Comparison of ENCODE assay signal across 8 mouse cellular contexts in genomic region chr10:81426081-81426671, GRCm38 (mm10). TPM values are rescaled to one million over a fixed set of nuclear protein-coding genes. Genes with fewer than 3 reads are reported as not detected.
DNase-seq lines count a peak whose midpoint lies in the region; ATAC-seq and TF ChIP-seq lines count a peak whose summit lies in the region.

No protein-coding gene starts in this region.

- H3K27ac ChIP-seq in bone marrow macrophage, adult 2 months (ENCODE audit: insufficient read depth, low read depth, low read length) = no peak overlapping the region
- 0 out of 2 replicates have a peak overlapping the region, but pooled peaks have one; percentile 27 for H3K27ac ChIP-seq in forebrain, embryonic 16.5 days (ENCODE audit: low read length)
- H3K27ac ChIP-seq in hindbrain, embryonic 12.5 days = no peak overlapping the region
- peak overlapping the region; percentile 98 for H3K27ac ChIP-seq in left cerebral cortex, adult 2 months
- no peak overlapping the region for H3K27ac ChIP-seq in midbrain, embryonic 13.5 days

- H3K9me3 ChIP-seq in forebrain, embryonic 16.5 days (ENCODE audit: control insufficient read depth, low read length) = no peaks in the 10 kb centered on the region
- H3K9me3 ChIP-seq in hindbrain, embryonic 12.5 days (replicated peaks) = no peaks in the 10 kb centered on the region
- no peaks in the 10 kb centered on the region for H3K9me3 ChIP-seq in midbrain, embryonic 13.5 days

- intact Hi-C loops in left cerebral cortex, adult 2 months (cut with DNase I) = loop anchor here (1.0 to 2.0 kb wide), 2 partner anchors 9 to 13 kb away; no protein-coding TSS in a partner anchor

- peak; percentile 8 to 22 for DNase-seq in left cerebral cortex, adult 18-20 months (ENCODE audit: low spot score in 2 of 2)
- DNase-seq in left cerebral cortex, adult 11 months (ENCODE audit: low spot score) = no peak
- DNase-seq in left cerebral cortex, adult 2 months (ENCODE audit: extremely low spot score in 1 of 2, low spot score in 2 of 2) = peak; percentile 19 to 26
- DNase-seq in urinary bladder, postnatal 4 days (ENCODE audit: low spot score in 2 of 2) = peak; percentile 21 to 59

- H3K4me3 ChIP-seq in bone marrow macrophage, adult 2 months (ENCODE audit: insufficient read depth, low read length) = peak overlapping the region; percentile 74
- peak overlapping the region; percentile 45 for H3K4me3 ChIP-seq in forebrain, embryonic 16.5 days (replicated peaks; ENCODE audit: low read length)
- peak overlapping the region; percentile 38 for H3K4me3 ChIP-seq in hindbrain, embryonic 12.5 days
- peak overlapping the region; percentile 88 for H3K4me3 ChIP-seq in left cerebral cortex, adult 2 months
- peak overlapping the region; percentile 36 for H3K4me3 ChIP-seq in midbrain, embryonic 13.5 days (replicated peaks)

- TF ChIP-seq POLR2A in bone marrow macrophage, adult 2 months (IDR thresholded peaks at IDR 0.05; ENCODE audit: borderline replicate concordance, low read depth, low read length) = no peak

- ATAC-seq in forebrain, embryonic 16.5 days = no peak
- ATAC-seq in hindbrain, embryonic 12.5 days (ENCODE audit: low FRiP score) = no peak
- no peak for ATAC-seq in midbrain, embryonic 13.5 days

- TF ChIP-seq CTCF in bone marrow macrophage, adult 2 months (IDR thresholded peaks at IDR 0.05; ENCODE audit: low read depth, low read length) = no peak
- TF ChIP-seq CTCF in left cerebral cortex, adult 2 months (IDR thresholded peaks at IDR 0.05) = no peak; the same call in 1 of the 2 replicates

- H3K27me3 ChIP-seq in forebrain, embryonic 16.5 days (replicated peaks; ENCODE audit: control insufficient read depth, insufficient read depth, low read length) = peaks cover 3% of the 10 kb centered on the region; the same call in 1 of the 2 replicates
- peaks cover 69% of the 10 kb centered on the region for H3K27me3 ChIP-seq in hindbrain, embryonic 12.5 days
- peaks cover 66% of the 10 kb centered on the region for H3K27me3 ChIP-seq in midbrain, embryonic 13.5 days

- peak overlapping the region; percentile 67 for H3K4me2 ChIP-seq in forebrain, embryonic 16.5 days (ENCODE audit: low read length)
- H3K4me2 ChIP-seq in hindbrain, embryonic 12.5 days (replicated peaks) = peak overlapping the region; percentile 67
- H3K4me2 ChIP-seq in midbrain, embryonic 13.5 days (replicated peaks) = peak overlapping the region; percentile 60

- H3K36me3 ChIP-seq in forebrain, embryonic 16.5 days (ENCODE audit: control insufficient read depth, insufficient read depth) = no peaks in the 10 kb centered on the region
- H3K36me3 ChIP-seq in hindbrain, embryonic 12.5 days = no peaks in the 10 kb centered on the region
- H3K36me3 ChIP-seq in midbrain, embryonic 13.5 days = no peaks in the 10 kb centered on the region

- under 1% methylated on average over 20 of the region's 33 CpGs for WGBS in forebrain, embryonic 16.5 days
- WGBS in hindbrain, embryonic 12.5 days = 3% methylated on average over 20 of the region's 33 CpGs
- WGBS in midbrain, embryonic 13.5 days = 0% methylated on average over 13 of the region's 33 CpGs

- peaks cover 18% of the 10 kb centered on the region for H3K4me1 ChIP-seq in bone marrow macrophage, adult 2 months (ENCODE audit: control insufficient read depth, insufficient read depth, low read length)
- H3K4me1 ChIP-seq in forebrain, embryonic 16.5 days (replicated peaks; ENCODE audit: control insufficient read depth, insufficient read depth, low read length) = peaks cover 40% of the 10 kb centered on the region
- peaks cover 46% of the 10 kb centered on the region for H3K4me1 ChIP-seq in hindbrain, embryonic 12.5 days
- H3K4me1 ChIP-seq in midbrain, embryonic 13.5 days (replicated peaks) = peaks cover 51% of the 10 kb centered on the region

- peak overlapping the region; percentile 58 for H3K9ac ChIP-seq in forebrain, embryonic 16.5 days (replicated peaks; ENCODE audit: low read depth, low read length)
- H3K9ac ChIP-seq in hindbrain, embryonic 12.5 days = peak overlapping the region; percentile 63
- peak overlapping the region; percentile 51 for H3K9ac ChIP-seq in midbrain, embryonic 13.5 days (replicated peaks)

RNA-seq across cellular contexts. Expression of gene Nfic, which starts 29.3 kb away (rescaled TPM):
- total RNA-seq in left cerebral cortex, adult 18-20 months (2021) = 10 to 100 TPM; 84.7 to 91.7 TPM
- polyA plus RNA-seq in bone marrow macrophage, adult 2 months (2012; ENCODE audit: insufficient read depth, insufficient read length, missing spikeins) = 31.8 and 38.6 TPM in 2 replicates
- polyA plus RNA-seq in forebrain, embryonic 16.5 days (2015; fragmentation: Nextera tagmentation; extraction: Ambion mirVana) = 25.4 and 27.0 TPM in 2 replicates
- polyA plus RNA-seq in hindbrain, embryonic 12.5 days (2016; fragmentation: Nextera tagmentation; extraction: Ambion mirVana) = 30.9 and 31.5 TPM in 2 replicates
- 10 to 100 TPM; 93.4 to 94.9 TPM for total RNA-seq in left cerebral cortex, adult 2 months (2021)
- 13.1 and 15.2 TPM in 2 replicates for polyA plus RNA-seq in midbrain, embryonic 13.5 days (2015; fragmentation: Nextera tagmentation; extraction: Ambion mirVana)

RNA-seq across cellular contexts. Expression of gene Smim24, which starts 33.3 kb away (rescaled TPM):
- total RNA-seq in left cerebral cortex, adult 18-20 months (2021) = 1 to 10 TPM; 1.1 to 1.2 TPM
- 41.9 and 45.5 TPM in 2 replicates for polyA plus RNA-seq in bone marrow macrophage, adult 2 months (2012; ENCODE audit: insufficient read depth, insufficient read length, missing spikeins)
- 1.2 and 1.8 TPM in 2 replicates for polyA plus RNA-seq in forebrain, embryonic 16.5 days (2015; fragmentation: Nextera tagmentation; extraction: Ambion mirVana)
- 1.9 and 2.7 TPM in 2 replicates for polyA plus RNA-seq in hindbrain, embryonic 12.5 days (2016; fragmentation: Nextera tagmentation; extraction: Ambion mirVana)
- 1 to 10 TPM; 1.3 to 1.4 TPM for total RNA-seq in left cerebral cortex, adult 2 months (2021)
- 1.4 and 1.9 TPM in 2 replicates for polyA plus RNA-seq in midbrain, embryonic 13.5 days (2015; fragmentation: Nextera tagmentation; extraction: Ambion mirVana)

RNA-seq across cellular contexts. Expression of gene Gm48552, which starts 37.4 kb away (rescaled TPM):
- total RNA-seq in left cerebral cortex, adult 18-20 months (2021) = 1 to 10 TPM; 2.7 to 2.8 TPM
- not detected in 2 replicates for polyA plus RNA-seq in bone marrow macrophage, adult 2 months (2012; ENCODE audit: insufficient read depth, insufficient read length, missing spikeins)
- polyA plus RNA-seq in forebrain, embryonic 16.5 days (2015; fragmentation: Nextera tagmentation; extraction: Ambion mirVana) = 1.0 and 2.2 TPM in 2 replicates
- 1.1 and 2.4 TPM in 2 replicates for polyA plus RNA-seq in hindbrain, embryonic 12.5 days (2016; fragmentation: Nextera tagmentation; extraction: Ambion mirVana)
- total RNA-seq in left cerebral cortex, adult 2 months (2021) = 1 to 10 TPM; 5.1 to 7.1 TPM
- polyA plus RNA-seq in midbrain, embryonic 13.5 days (2015; fragmentation: Nextera tagmentation; extraction: Ambion mirVana) = 1.2 and 2.1 TPM in 2 replicates

RNA-seq across cellular contexts. Expression of gene Gm48551, which starts 41.9 kb away (rescaled TPM):
- total RNA-seq in left cerebral cortex, adult 18-20 months (2021) = 1 to 10 TPM; 3.1 to 3.8 TPM
- polyA plus RNA-seq in bone marrow macrophage, adult 2 months (2012; ENCODE audit: insufficient read depth, insufficient read length, missing spikeins) = 0.75 and 2.2 TPM in 2 replicates
- 6.2 and 8.8 TPM in 2 replicates for polyA plus RNA-seq in forebrain, embryonic 16.5 days (2015; fragmentation: Nextera tagmentation; extraction: Ambion mirVana)
- 5.7 and 5.9 TPM in 2 replicates for polyA plus RNA-seq in hindbrain, embryonic 12.5 days (2016; fragmentation: Nextera tagmentation; extraction: Ambion mirVana)
- 1 to 10 TPM; 2.0 to 3.4 TPM for total RNA-seq in left cerebral cortex, adult 2 months (2021)
- 6.9 and 7.2 TPM in 2 replicates for polyA plus RNA-seq in midbrain, embryonic 13.5 days (2015; fragmentation: Nextera tagmentation; extraction: Ambion mirVana)

RNA-seq across cellular contexts. Expression of gene Dohh, which starts 41.9 kb away (rescaled TPM):
- 10 to 100 TPM; 87.4 to 97.6 TPM for total RNA-seq in left cerebral cortex, adult 18-20 months (2021)
- polyA plus RNA-seq in bone marrow macrophage, adult 2 months (2012; ENCODE audit: insufficient read depth, insufficient read length, missing spikeins) = 23.1 and 29.5 TPM in 2 replicates
- polyA plus RNA-seq in forebrain, embryonic 16.5 days (2015; fragmentation: Nextera tagmentation; extraction: Ambion mirVana) = 86.0 and 91.0 TPM in 2 replicates
- 62.7 and 67.5 TPM in 2 replicates for polyA plus RNA-seq in hindbrain, embryonic 12.5 days (2016; fragmentation: Nextera tagmentation; extraction: Ambion mirVana)
- total RNA-seq in left cerebral cortex, adult 2 months (2021) = 10 to 100 TPM; 87.1 to 95.1 TPM
- 73.5 TPM in 2 replicates for polyA plus RNA-seq in midbrain, embryonic 13.5 days (2015; fragmentation: Nextera tagmentation; extraction: Ambion mirVana)

Comparison
In these comparisons a context has a peak if more than half of its experiments do, and no peak if none do; other contexts are left out.
1. H3K27ac ChIP-seq: peak in forebrain, embryonic 16.5 days (single experiment) and left cerebral cortex, adult 2 months (single experiment); none in bone marrow macrophage, adult 2 months (single experiment), hindbrain, embryonic 12.5 days (single experiment) and midbrain, embryonic 13.5 days (single experiment).
2. H3K4me3 ChIP-seq: peak in every context shown above with its lines; median percentile 88 in left cerebral cortex, adult 2 months; 74 in bone marrow macrophage, adult 2 months; 45 in forebrain, embryonic 16.5 days; 38 in hindbrain, embryonic 12.5 days; 36 in midbrain, embryonic 13.5 days.
3. RNA of gene Smim24, which starts 33.3 kb away (polyA plus RNA-seq): 41.9 to 45.5 TPM in bone marrow macrophage, adult 2 months; 1.9 to 2.7 TPM in hindbrain, embryonic 12.5 days, 1.4 to 1.9 TPM in midbrain, embryonic 13.5 days and 1.2 to 1.8 TPM in forebrain, embryonic 16.5 days; every median in the first group is over 10 times any median in the second.
4. Peak in every context shown above with its lines, with median percentiles within 50 percentile points of each other: H3K4me2 ChIP-seq and H3K9ac ChIP-seq.